Mouse (Mus musculus) CH12.LX (cell line): Measurements from ENCODE around the gene Scgb2b27. TPM values are rescaled to one million over a fixed set of nuclear protein-coding genes. Genes with fewer than 3 reads are reported as not detected.
"Not testable (repeated sequence)": the region's sequence is repeated elsewhere in the genome, so short reads cannot be mapped to it uniquely, and the experiment has no call there.

ENCODE experiments used
- DNase-seq: peaks from one replicate; pipeline ENCODE4 v3.0.0-alpha.2; 2013; ENCODE audit errors: extremely low read depth
- H3K27ac ChIP-seq: 2 replicates; pipeline ENCODE4 v1.5.1; 2012; ENCODE audit warnings: low read depth, mild to moderate bottlenecking, control low read depth, moderate library complexity; ENCODE audit not compliant: insufficient read depth
- H3K27me3 ChIP-seq: replicated peaks from 2 replicates; pipeline ENCODE3; 2012; ENCODE audit warnings: inconsistent platforms
- H3K36me3 ChIP-seq, 2 experiments: replicated peaks in 1 of 2; 2 replicates each; pipeline versions ENCODE3 to v1.6.1; 2012; ENCODE audit warnings: inconsistent platforms in 1 of 2, low read length in 1 of 2, mild to moderate bottlenecking in 1 of 2, mixed read lengths in 1 of 2, moderate library complexity in 1 of 2; ENCODE audit not compliant: control insufficient read depth in 1 of 2, insufficient read depth in 1 of 2
- H3K4me1 ChIP-seq, 2 experiments: 2 replicates each; pipeline ENCODE4 v1.6.1; 2012; ENCODE audit warnings: inconsistent platforms in 1 of 2, moderate library complexity in 1 of 2; ENCODE audit not compliant: insufficient read depth in 2 of 2, control insufficient read depth in 1 of 2
- H3K4me2 ChIP-seq: 2 replicates; pipeline ENCODE4 v1.6.1; 2012; ENCODE audit warnings: low read depth, mild to moderate bottlenecking, control low read depth; ENCODE audit not compliant: poor library complexity, insufficient read depth, severe bottlenecking
- H3K4me3 ChIP-seq, 3 experiments: fragments of 150-350 bp in 1 of 3; sonication (generic) in 1 of 3; replicated peaks in 1 of 3; 2 replicates each; pipeline versions ENCODE3 to v1.5.1; 2011 to 2012; ENCODE audit warnings: low read depth in 2 of 3, low read length in 2 of 3, mild to moderate bottlenecking in 2 of 3, moderate library complexity in 2 of 3, control low read depth in 1 of 3, improper control_type of control experiment in 1 of 3, inconsistent platforms in 1 of 3, mixed read lengths in 1 of 3; ENCODE audit not compliant: poor library complexity in 1 of 3
- H3K79me2 ChIP-seq: replicated peaks from 2 replicates; pipeline ENCODE4 v1.6.1; 2012; ENCODE audit warnings: mild to moderate bottlenecking, moderate library complexity; ENCODE audit not compliant: control insufficient read depth, poor library complexity, insufficient read depth, severe bottlenecking; ENCODE audit errors: extremely low read depth
- H3K9ac ChIP-seq: 2 replicates; pipeline ENCODE4 v1.6.1; 2012; ENCODE audit warnings: low read depth, mild to moderate bottlenecking, control low read depth, moderate library complexity; ENCODE audit not compliant: insufficient read depth
- H3K9me3 ChIP-seq: replicated peaks from 2 replicates; pipeline ENCODE3; 2012; ENCODE audit warnings: low read length, inconsistent platforms, mixed read lengths
- CTCF ChIP-seq, 2 experiments: IDR thresholded peaks in 1 of 2; conservative IDR thresholded peaks in 1 of 2; 2 replicates each; pipeline ENCODE4 v1.5.1; 2011 to 2012; ENCODE audit warnings: low read depth in 2 of 2, low read length in 2 of 2, improper control_type of control experiment in 1 of 2, inconsistent platforms in 1 of 2, mild to moderate bottlenecking in 1 of 2, moderate library complexity in 1 of 2
- NRF1 ChIP-seq: IDR thresholded peaks from 2 replicates; pipeline ENCODE4 v1.6.1; 2014; ENCODE audit warnings: low read depth, mild to moderate bottlenecking, inconsistent platforms, low read length, improper control_type of control experiment, moderate library complexity
- SMC3 ChIP-seq: IDR thresholded peaks from 2 replicates; pipeline ENCODE4 v1.6.1; 2011; ENCODE audit warnings: low read depth, low read length, improper control_type of control experiment
- dilution Hi-C: fragments of 300-500 bp; cut with MboI; formaldehyde crosslinking; loops from 2 replicates; pipeline ENCODE4 v1.14.3; 2020; ENCODE audit warnings: low sequenced_read_pairs; ENCODE audit not compliant: extremely low pct_unique_long_range_greater_than_20kb, extremely low pct_ligation_motif_present
- in situ Hi-C: fragments of 300-500 bp; cut with MboI; formaldehyde crosslinking; loops from 3 replicates; pipeline ENCODE4 v1.14.3; 2019; ENCODE audit warnings: low sequenced_read_pairs, low pct_ligation_motif_present, low pct_unique_long_range_greater_than_20kb, mixed read lengths
- polyA plus RNA-seq: library from polyadenylated mRNA; unstranded; fragments of >175 nt; gene quantifications from 2 replicates; pipeline ENCODE4 v1.2.1, GENCODE M21; 2012; ENCODE audit warnings: low read depth; ENCODE audit not compliant: insufficient read length
- total RNA-seq, 2 experiments: library from RNA; depleted of rRNA; stranded (reverse); fragments of 300-350 nt in 1 of 2; fragments of >200 nt in 1 of 2; gene quantifications; 2 replicates each; pipeline ENCODE4 v1.2.3; 2012 to 2014

Gene Scgb2b27
- total and polyA plus RNA-seq, 3 experiments, result not detected

DNA sequence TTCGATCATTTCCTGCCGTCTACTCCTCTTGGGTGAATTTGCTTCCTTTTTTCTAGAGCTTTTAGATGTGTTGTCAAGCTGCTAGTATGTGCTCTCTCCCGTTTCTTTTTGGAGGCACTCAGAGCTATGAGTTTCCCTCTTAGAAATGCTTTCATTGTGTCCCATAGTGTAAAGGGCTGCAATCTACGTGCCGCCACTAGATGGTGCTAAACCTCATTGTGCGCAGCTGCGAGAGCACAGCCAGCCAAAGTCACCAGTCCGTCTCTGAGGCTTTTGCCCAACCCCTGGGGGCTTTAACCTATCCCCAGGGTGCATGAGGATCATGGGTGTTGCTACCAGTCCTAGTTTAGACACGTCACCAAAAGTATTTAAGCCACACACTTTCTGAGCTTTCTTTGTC, 31.5 kb downstream of the Scgb2b27 start:
- in situ Hi-C loops, H3K79me2 ChIP-seq, DNase-seq, H3K4me2 ChIP-seq, H3K36me3 ChIP-seq, dilution Hi-C loops, H3K4me1 ChIP-seq, H3K27ac ChIP-seq, H3K27me3 ChIP-seq, H3K9me3 ChIP-seq, H3K4me3 ChIP-seq, H3K9ac ChIP-seq: not testable (repeated sequence)
- TF ChIP-seq NRF1 (peak; percentile 60), SMC3 (0 out of 2 replicates have a peak, but pooled peaks have one; percentile 7), CTCF (conservative IDR thresholded peaks at IDR 0.05 in 1 of 2, IDR thresholded peaks at IDR 0.05 in 1 of 2; ENCODE audit: low read depth in 2 of 2, low read length in 2 of 2) (peak in 1 of 2 experiments; percentile 37; a peak in 2 of 4 replicates)

Other genes with a start within 250 kb of the Scgb2b27 start
- not detected in 2 replicates for gene Scgb2b26, start 68.9 kb downstream of the Scgb2b27 start, total RNA-seq (2012; rRNA removed)
- gene Scgb2b26, start 68.9 kb downstream of the Scgb2b27 start, total RNA-seq (2014; rRNA removed), result not detected in 2 replicates
- gene Scgb2b26, start 68.9 kb downstream of the Scgb2b27 start, polyA plus RNA-seq, result not detected in 2 replicates
- not detected in 2 replicates for gene Scgb1b27, start 7.5 kb upstream of the Scgb2b27 start, total RNA-seq (2012; rRNA removed)
- not detected in 2 replicates for gene Scgb1b27, start 7.5 kb upstream of the Scgb2b27 start, total RNA-seq (2014; rRNA removed)
- not detected in 2 replicates for gene Scgb1b27, start 7.5 kb upstream of the Scgb2b27 start, polyA plus RNA-seq
- not detected in 2 replicates for gene Scgb1b30, start 81.5 kb upstream of the Scgb2b27 start, total RNA-seq (2012; rRNA removed)
- not detected in 2 replicates for gene Scgb1b30, start 81.5 kb upstream of the Scgb2b27 start, total RNA-seq (2014; rRNA removed)
- gene Scgb1b30, start 81.5 kb upstream of the Scgb2b27 start, polyA plus RNA-seq, result not detected in 2 replicates
- not detected in 2 replicates for gene Wtip, start 119.3 kb upstream of the Scgb2b27 start, total RNA-seq (2012; rRNA removed)
- not detected in 2 replicates for gene Wtip, start 119.3 kb upstream of the Scgb2b27 start, total RNA-seq (2014; rRNA removed)
- gene Wtip, start 119.3 kb upstream of the Scgb2b27 start, polyA plus RNA-seq, result not detected in 2 replicates
- 161 and 180 TPM in 2 replicates for gene Uba2, start 155.7 kb upstream of the Scgb2b27 start, total RNA-seq (2012; rRNA removed)
- 341 and 373 TPM in 2 replicates for gene Uba2, start 155.7 kb upstream of the Scgb2b27 start, total RNA-seq (2014; rRNA removed)
- gene Uba2, start 155.7 kb upstream of the Scgb2b27 start, polyA plus RNA-seq, result 180 and 202 TPM in 2 replicates
- gene Pdcd2l, start 182.7 kb upstream of the Scgb2b27 start, total RNA-seq (2012; rRNA removed), result 41.4 and 51.6 TPM in 2 replicates
- 39.5 and 41.2 TPM in 2 replicates for gene Pdcd2l, start 182.7 kb upstream of the Scgb2b27 start, total RNA-seq (2014; rRNA removed)
- gene Pdcd2l, start 182.7 kb upstream of the Scgb2b27 start, polyA plus RNA-seq, result 27.9 and 30.1 TPM in 2 replicates
- gene Gpi1, start 216.4 kb upstream of the Scgb2b27 start, total RNA-seq (2012; rRNA removed), result 243 and 332 TPM in 2 replicates
- 227 and 278 TPM in 2 replicates for gene Gpi1, start 216.4 kb upstream of the Scgb2b27 start, total RNA-seq (2014; rRNA removed)
- gene Gpi1, start 216.4 kb upstream of the Scgb2b27 start, polyA plus RNA-seq, result 681 and 693 TPM in 2 replicates
- gene Gm6096, start 237.1 kb upstream of the Scgb2b27 start, total RNA-seq (2012; rRNA removed), result not detected in 2 replicates
- not detected in 2 replicates for gene Gm6096, start 237.1 kb upstream of the Scgb2b27 start, total RNA-seq (2014; rRNA removed)
- gene Gm6096, start 237.1 kb upstream of the Scgb2b27 start, polyA plus RNA-seq, result not detected in 2 replicates